Mouse (Mus musculus) liver, embryonic 16.5 days (tissue): ENCODE measurements around the gene Cers4. TPM values are rescaled to one million over a fixed set of nuclear protein-coding genes. Genes with fewer than 3 reads are reported as not detected.
A peak's percentile ranks its signal among the peaks of the same experiment; 100 is the strongest.

Experiments
- ATAC-seq: fragments of 200-750 bp; cut with Nextera tagmentation; 2 replicates; pipeline ENCODE4 v1.8.0; 2017; ENCODE audit warnings: low read depth, mild to moderate bottlenecking, moderate number of reproducible peaks, moderate library complexity
- H3K27ac ChIP-seq: fragments of 300-500 bp; sonication (generic); 2 replicates; pipeline ENCODE4 v1.5.1; 2014; ENCODE audit warnings: mild to moderate bottlenecking, low read length
- H3K27me3 ChIP-seq: fragments of 300-500 bp; sonication (generic); 2 replicates; pipeline ENCODE4 v1.6.1; 2014; ENCODE audit warnings: low read depth, low read length, mixed read lengths; ENCODE audit not compliant: control insufficient read depth, insufficient read depth
- H3K36me3 ChIP-seq: fragments of 300-500 bp; sonication (generic); 2 replicates; pipeline ENCODE4 v1.6.1; 2014; ENCODE audit warnings: mild to moderate bottlenecking; ENCODE audit not compliant: control insufficient read depth, insufficient read depth
- H3K4me1 ChIP-seq: fragments of 300-500 bp; sonication (generic); 2 replicates; pipeline ENCODE4 v1.6.1; 2014; ENCODE audit warnings: low read depth, low read length, mixed read lengths; ENCODE audit not compliant: control insufficient read depth
- H3K4me2 ChIP-seq: fragments of 300-500 bp; sonication (generic); 2 replicates; pipeline ENCODE4 v1.6.1; 2014; ENCODE audit warnings: low read depth, low read length, mixed read lengths
- H3K4me3 ChIP-seq: fragments of 300-500 bp; sonication (generic); 2 replicates; pipeline ENCODE4 v1.5.1; 2014; ENCODE audit warnings: low read depth, mild to moderate bottlenecking, low read length
- H3K9ac ChIP-seq: fragments of 300-500 bp; sonication (generic); 2 replicates; pipeline ENCODE4 v1.6.1; 2014; ENCODE audit warnings: low read depth, low read length
- H3K9me3 ChIP-seq: fragments of 300-500 bp; sonication (generic); replicated peaks from 2 replicates; pipeline ENCODE4 v1.6.1; 2016; ENCODE audit warnings: low read length; ENCODE audit not compliant: control insufficient read depth
- WGBS: fragments of 180-500 bp; shearing (Covaris S2); extraction: QIAGEN DNeasy Blood & Tissue Kit; methylation state at CpG from one replicate; pipeline ENCODE4 v1.1.7; 2014; ENCODE audit not compliant: insufficient replicate concordance; 5-methylcytosine and 5-hydroxymethylcytosine counted together
- polyA plus RNA-seq: library from polyadenylated mRNA; unstranded; fragments of >200 nt; fragmentation: Nextera tagmentation; extraction: Ambion mirVana; gene quantifications from 2 replicates; pipeline ENCODE4 v1.2.1, GENCODE M21; 2015

Cers4 gene
- polyA plus RNA-seq, 1 experiment from 2014 or later = 1.7 TPM

DNA sequence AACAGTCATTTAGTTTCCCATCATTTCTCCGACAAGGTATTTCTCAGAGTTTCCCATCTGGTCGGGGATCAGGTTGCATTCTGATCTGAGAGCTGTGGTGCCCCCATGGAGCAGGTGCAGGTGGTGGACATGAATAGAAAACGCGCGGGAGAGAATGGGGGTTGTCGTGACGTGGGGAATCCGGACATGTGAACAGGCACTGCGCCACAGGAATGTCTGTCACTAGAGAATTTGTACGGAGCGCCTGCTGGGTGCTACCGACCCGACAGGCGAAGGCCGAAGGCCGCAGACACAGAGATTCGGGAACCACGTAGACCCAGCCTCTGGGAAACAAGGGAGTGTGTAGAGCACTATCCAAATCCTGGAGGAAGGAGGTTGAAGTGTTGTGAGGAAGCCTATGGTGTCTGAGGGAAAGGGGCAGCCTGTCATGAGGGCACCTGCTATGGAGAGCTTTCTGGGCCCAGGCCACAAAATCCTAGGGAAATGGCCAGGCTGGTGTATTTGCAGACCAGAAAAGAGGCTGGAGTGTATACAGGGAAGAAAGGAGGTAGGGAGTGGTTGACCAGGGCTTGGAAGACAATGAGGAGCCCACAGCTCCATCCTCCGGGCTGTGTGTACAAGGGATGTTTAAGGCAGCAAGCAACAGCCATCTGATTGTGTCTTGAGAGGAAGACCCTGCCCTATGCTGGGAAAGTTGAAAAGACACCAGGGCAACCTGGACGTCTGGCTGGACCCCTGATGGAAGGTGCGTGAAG, 1.0 kb downstream of the Cers4 start:
- no peak overlapping the region for H3K27ac ChIP-seq
- WGBS = 6% methylated on average over 21 of the region's 21 CpGs

GRCm38 (mm10) chr8:4495976-4496375, 3.1 kb downstream of the Cers4 start:
- no peak overlapping the region for H3K27ac ChIP-seq
- 52% methylated on average over 6 of the region's 6 CpGs for WGBS
- no peak overlapping the region for H3K4me3 ChIP-seq
- no peaks in the 10 kb centered on the region for H3K27me3 ChIP-seq
- no peak overlapping the region for H3K9ac ChIP-seq
- ATAC-seq = no peak
- no peaks in the 10 kb centered on the region for H3K36me3 ChIP-seq
- H3K9me3 ChIP-seq = no peaks in the 10 kb centered on the region
- H3K4me2 ChIP-seq = no peak overlapping the region
- H3K4me1 ChIP-seq = peaks cover 8% of the 10 kb centered on the region

More for the DNA sequence above, 1.0 kb downstream of the Cers4 start:
- H3K4me2 ChIP-seq = peak overlapping the region; percentile 62
- H3K36me3 ChIP-seq = no peaks in the 10 kb centered on the region
- no peaks in the 10 kb centered on the region for H3K27me3 ChIP-seq
- peak overlapping the region; percentile 52 for H3K4me3 ChIP-seq
- ATAC-seq = no peak
- no peaks in the 10 kb centered on the region for H3K9me3 ChIP-seq
- H3K9ac ChIP-seq = peak overlapping the region; percentile 25
- H3K4me1 ChIP-seq = peaks cover 8% of the 10 kb centered on the region

DNA sequence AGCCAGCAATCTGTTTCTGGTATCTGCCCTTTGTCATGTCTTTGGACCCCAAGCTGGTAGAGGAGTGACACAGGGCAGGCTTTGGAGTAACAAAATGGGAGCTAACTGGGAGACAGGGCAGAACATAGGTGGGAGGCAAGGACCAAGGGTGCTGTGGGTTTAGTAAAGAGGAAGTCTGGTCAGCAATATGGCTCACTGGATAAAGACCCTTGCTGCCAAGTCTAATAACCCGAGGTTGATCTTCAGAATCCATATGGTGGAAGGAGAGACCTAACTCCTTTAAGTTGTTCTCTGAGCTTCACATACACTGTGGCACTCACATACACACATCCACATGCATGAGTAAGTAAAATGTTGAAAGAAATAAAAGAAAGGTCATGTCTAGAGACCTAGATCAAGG, 4.8 kb downstream of the Cers4 start:
- Histone ChIP-seq H3K36me3 (no peaks in the 10 kb centered on the region), H3K27ac (no peak overlapping the region), H3K9ac (no peak overlapping the region), H3K4me3 (no peak overlapping the region), H3K4me1 (peaks cover 8% of the 10 kb centered on the region), H3K9me3 (no peaks in the 10 kb centered on the region), H3K27me3 (no peaks in the 10 kb centered on the region), H3K4me2 (no peak overlapping the region)
- ATAC-seq = no peak
- WGBS = 26% methylated on average over 1 of the region's 1 CpGs

DNA sequence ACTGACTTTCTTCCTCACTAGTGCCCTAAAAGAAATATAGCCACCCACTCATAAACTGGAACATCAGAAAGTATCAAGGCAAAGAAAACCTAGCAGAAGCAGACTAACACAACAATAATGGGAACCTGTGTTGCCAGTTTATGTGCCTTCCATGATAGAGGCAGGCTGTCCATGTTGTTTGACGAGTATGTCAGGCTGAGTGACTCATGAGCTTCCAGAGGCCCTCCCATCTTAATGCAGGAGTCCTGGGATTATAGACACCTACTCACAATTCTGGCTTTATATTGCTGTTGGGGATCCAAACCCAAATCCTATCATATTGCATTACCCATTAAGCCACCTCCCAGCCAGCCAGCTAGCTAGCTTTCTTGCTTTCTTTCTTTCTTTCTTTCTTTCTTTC, 12.5 kb downstream of the Cers4 start:
- H3K9me3 ChIP-seq = no peaks in the 10 kb centered on the region
- H3K36me3 ChIP-seq = no peaks in the 10 kb centered on the region
- H3K9ac ChIP-seq = no peak overlapping the region
- no peaks in the 10 kb centered on the region for H3K4me1 ChIP-seq
- ATAC-seq = no peak
- no peaks in the 10 kb centered on the region for H3K27me3 ChIP-seq
- no peak overlapping the region for H3K4me2 ChIP-seq
- H3K4me3 ChIP-seq = no peak overlapping the region
- WGBS = 45% methylated on average over 1 of the region's 1 CpGs
- H3K27ac ChIP-seq = no peak overlapping the region

- Histone ChIP-seq H3K9ac (no peak overlapping the region), H3K4me3 (no peak overlapping the region), H3K4me1 (no peaks in the 10 kb centered on the region), H3K9me3 (no peaks in the 10 kb centered on the region), H3K36me3 (no peaks in the 10 kb centered on the region), H3K27me3 (no peaks in the 10 kb centered on the region), H3K27ac (no peak overlapping the region), H3K4me2 (no peak overlapping the region)
- WGBS = 61% methylated on average over 5 of the region's 5 CpGs
- no peak for ATAC-seq
These were observed 14.7 kb downstream of the Cers4 start for GRCm38 (mm10) chr8:4507527-4507926.

DNA sequence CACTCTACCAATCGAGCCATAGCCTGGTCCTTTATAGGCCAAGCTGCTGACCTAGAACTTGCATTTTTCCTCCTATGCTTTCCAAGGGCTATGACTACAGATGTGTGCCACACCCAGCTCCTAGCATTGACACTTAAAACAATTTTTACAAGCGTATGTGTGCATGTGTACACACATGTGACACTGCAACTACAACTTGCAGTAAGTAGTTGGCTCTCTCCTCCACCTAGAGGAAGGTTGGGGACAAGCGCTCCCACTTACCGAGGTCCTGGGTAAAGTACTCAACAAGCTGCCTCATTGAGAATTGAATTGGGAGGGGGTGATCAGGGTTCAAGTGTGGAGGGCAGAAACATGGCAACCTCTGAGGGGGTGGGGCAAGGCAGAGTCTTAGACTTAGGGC, 18.0 kb downstream of the Cers4 start:
- WGBS = 60% methylated on average over 4 of the region's 4 CpGs
- no peak for ATAC-seq

GRCm38 (mm10) chr8:4511429-4512115, 18.7 kb downstream of the Cers4 start:
- WGBS = 28% methylated on average over 2 of the region's 2 CpGs
- no peak overlapping the region for H3K27ac ChIP-seq
- H3K4me1 ChIP-seq = no peaks in the 10 kb centered on the region
- H3K36me3 ChIP-seq = no peaks in the 10 kb centered on the region
- H3K9ac ChIP-seq = no peak overlapping the region
- no peak overlapping the region for H3K4me2 ChIP-seq
- no peak overlapping the region for H3K4me3 ChIP-seq
- H3K27me3 ChIP-seq = no peaks in the 10 kb centered on the region
- no peak for ATAC-seq
- no peaks in the 10 kb centered on the region for H3K9me3 ChIP-seq

More for the DNA sequence above, 18.0 kb downstream of the Cers4 start:
- H3K27ac ChIP-seq = no peak overlapping the region
- H3K9ac ChIP-seq = no peak overlapping the region
- H3K4me2 ChIP-seq = no peak overlapping the region
- H3K9me3 ChIP-seq = no peaks in the 10 kb centered on the region
- no peaks in the 10 kb centered on the region for H3K36me3 ChIP-seq
- no peaks in the 10 kb centered on the region for H3K27me3 ChIP-seq
- no peak overlapping the region for H3K4me3 ChIP-seq
- H3K4me1 ChIP-seq = no peaks in the 10 kb centered on the region

DNA sequence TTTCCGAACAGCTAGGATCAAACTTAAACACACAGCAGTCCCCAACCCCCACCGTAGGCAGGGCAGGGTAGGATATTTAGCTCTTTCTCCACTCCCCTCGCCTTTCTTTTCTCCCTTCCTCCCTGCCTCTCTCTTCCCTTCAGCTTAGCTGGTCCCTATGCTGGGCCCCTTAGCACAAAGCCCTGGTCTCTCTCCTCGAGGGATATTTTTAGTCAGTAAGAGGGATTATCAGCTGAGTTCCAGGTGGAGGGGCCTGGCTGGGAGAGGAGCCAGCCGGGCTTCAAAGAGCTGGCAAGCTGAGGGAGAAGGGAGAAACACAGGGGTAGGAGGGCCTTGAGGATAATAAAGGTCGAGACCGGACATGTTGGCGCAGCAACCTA, 19.3 kb downstream of the Cers4 start:
- H3K4me3 ChIP-seq = no peak overlapping the region

GRCm38 (mm10) chr8:4516162-4516561, 23.3 kb downstream of the Cers4 start:
- WGBS = 52% methylated on average over 2 of the region's 2 CpGs
- Histone ChIP-seq H3K4me1 (no peaks in the 10 kb centered on the region), H3K9me3 (no peaks in the 10 kb centered on the region), H3K27ac (no peak overlapping the region), H3K4me2 (no peak overlapping the region), H3K4me3 (no peak overlapping the region), H3K27me3 (no peaks in the 10 kb centered on the region), H3K36me3 (no peaks in the 10 kb centered on the region), H3K9ac (no peak overlapping the region)
- ATAC-seq = no peak

More for the DNA sequence above, 19.3 kb downstream of the Cers4 start:
- no peak overlapping the region for H3K27ac ChIP-seq
- no peaks in the 10 kb centered on the region for H3K9me3 ChIP-seq
- H3K4me2 ChIP-seq = no peak overlapping the region
- ATAC-seq = no peak
- no peak overlapping the region for H3K9ac ChIP-seq
- no peaks in the 10 kb centered on the region for H3K4me1 ChIP-seq
- WGBS = 54% methylated on average over 8 of the region's 8 CpGs
- no peaks in the 10 kb centered on the region for H3K27me3 ChIP-seq
- no peaks in the 10 kb centered on the region for H3K36me3 ChIP-seq
